Mouse (Mus musculus): ENCODE measurements around the gene Rab31. TPM values are rescaled to one million over a fixed set of nuclear protein-coding genes. Genes with fewer than 3 reads are reported as not detected.

The Rab31 gene
- total RNA-seq (2021), result 10 to 100 TPM; 83.1 to 96.3 TPM

GRCm38 (mm10) chr17:65771951-65772934 lies at the start of gene Rab31:
Gene Rab31 (minus strand): TSS chr17:65772752.
- intact Hi-C loops (cut with DNase I), result loop anchor here (2.0 to 10.0 kb wide), 2 partner anchors 53 to 157 kb away; partner anchors contain the start of gene Vapa
- DNase-seq, result peak; percentile 76

GRCm38 (mm10) chr17:65820197-65820596 lies 47.6 kb upstream of the Rab31 start:
- intact Hi-C loops (cut with DNase I), result no loop called here
- DNase-seq, result no peak

- DNase-seq, result no peak
- intact Hi-C loops (cut with DNase I), result no loop called here
These were observed 41.2 kb upstream of the Rab31 start for GRCm38 (mm10) chr17:65813763-65814162.

GRCm38 (mm10) chr17:65811032-65811431 lies 38.5 kb upstream of the Rab31 start:
- intact Hi-C loops (cut with DNase I), result no loop called here
- DNase-seq, result no peak

- intact Hi-C loops (cut with DNase I), result no loop called here
- no peak for DNase-seq
These were observed 33.9 kb upstream of the Rab31 start for GRCm38 (mm10) chr17:65806416-65806815.

- DNase-seq, result no peak
- intact Hi-C loops (cut with DNase I), result no loop called here
These were observed 33.4 kb upstream of the Rab31 start for GRCm38 (mm10) chr17:65805966-65806365.

GRCm38 (mm10) chr17:65802026-65802425 lies 29.5 kb upstream of the Rab31 start:
- DNase-seq, result no peak
- intact Hi-C loops (cut with DNase I), result no loop called here

- intact Hi-C loops (cut with DNase I), result no loop called here
These were observed 27.9 kb upstream of the Rab31 start for GRCm38 (mm10) chr17:65800451-65800850.

GRCm38 (mm10) chr17:65799353-65799752 lies 26.8 kb upstream of the Rab31 start:
- DNase-seq, result no peak
- intact Hi-C loops (cut with DNase I), result no loop called here

More at GRCm38 (mm10) chr17:65800451-65800850, 27.9 kb upstream of the Rab31 start:
- DNase-seq, result no peak

GRCm38 (mm10) chr17:65798446-65798845 lies 25.9 kb upstream of the Rab31 start:
- intact Hi-C loops (cut with DNase I), result no loop called here
- DNase-seq, result no peak

GRCm38 (mm10) chr17:65796056-65796455 lies 23.5 kb upstream of the Rab31 start:
- DNase-seq, result no peak
- intact Hi-C loops (cut with DNase I), result no loop called here

GRCm38 (mm10) chr17:65794096-65794850 lies 21.7 kb upstream of the Rab31 start:
- DNase-seq, result no peak
- intact Hi-C loops (cut with DNase I), result no loop called here

- DNase-seq, result no peak
- intact Hi-C loops (cut with DNase I), result no loop called here
These were observed 20.9 kb upstream of the Rab31 start for GRCm38 (mm10) chr17:65793307-65793930.

GRCm38 (mm10) chr17:65791161-65791560 lies 18.6 kb upstream of the Rab31 start:
- DNase-seq, result no peak
- intact Hi-C loops (cut with DNase I), result no loop called here

- intact Hi-C loops (cut with DNase I), result loop anchor here (10.0 kb wide), 1 partner anchor 85 kb away; no protein-coding TSS in a partner anchor
- no peak for DNase-seq
These were observed 17.0 kb upstream of the Rab31 start for GRCm38 (mm10) chr17:65789576-65789975.

GRCm38 (mm10) chr17:65788542-65789291 lies 16.2 kb upstream of the Rab31 start:
- DNase-seq, result peak; percentile 36
- intact Hi-C loops (cut with DNase I), result loop anchor here (10.0 kb wide), 1 partner anchor 84 kb away; no protein-coding TSS in a partner anchor

- intact Hi-C loops (cut with DNase I), result loop anchor here (10.0 kb wide), 1 partner anchor 82 kb away; no protein-coding TSS in a partner anchor
- DNase-seq, result no peak
These were observed 14.7 kb upstream of the Rab31 start for GRCm38 (mm10) chr17:65787261-65787660.

- intact Hi-C loops (cut with DNase I), result loop anchor here (10.0 kb wide), 1 partner anchor 81 kb away; no protein-coding TSS in a partner anchor
- DNase-seq, result no peak
These were observed 13.7 kb upstream of the Rab31 start for GRCm38 (mm10) chr17:65786225-65786624.

- DNase-seq, result no peak
- intact Hi-C loops (cut with DNase I), result loop anchor here (10.0 kb wide), 1 partner anchor 81 kb away; no protein-coding TSS in a partner anchor
These were observed 13.2 kb upstream of the Rab31 start for GRCm38 (mm10) chr17:65785707-65786106.
